Mouse (Mus musculus): ENCODE measurements around the gene Picalm.

- no peak for TF ChIP-seq POLR2A (IDR thresholded peaks at IDR 0.05; ENCODE audit: extremely low read depth, insufficient read depth, low read length)
- TF ChIP-seq CTCF (IDR thresholded peaks at IDR 0.05; ENCODE audit: low read depth, low read length) = no peak
Observed at GRCm38 (mm10) chr7:90243643-90244042, 113.6 kb downstream of the Picalm start.

Measured in liver, adult 2 months (tissue).